Mouse (Mus musculus) heart, postnatal 10 days (tissue): ENCODE measurements around the gene Pla2g2c. TPM values are rescaled to one million over a fixed set of nuclear protein-coding genes. Genes with fewer than 3 reads are reported as not detected.

Source experiments
- DNase-seq, 2 experiments: peaks; one replicate each; pipeline ENCODE4 v3.0.0; 2021
- intact Hi-C: fragments of 180-260 bp; cut with DNase I; formaldehyde crosslinking; loops from one replicate; pipeline ENCODE4 v1.15.1; 2025
- total RNA-seq, 2 experiments: library from RNA; stranded (reverse); gene quantifications; 2 replicates each; pipeline ENCODE4 v1.2.3; 2021

Pla2g2c gene
- not detected for total RNA-seq

DNA sequence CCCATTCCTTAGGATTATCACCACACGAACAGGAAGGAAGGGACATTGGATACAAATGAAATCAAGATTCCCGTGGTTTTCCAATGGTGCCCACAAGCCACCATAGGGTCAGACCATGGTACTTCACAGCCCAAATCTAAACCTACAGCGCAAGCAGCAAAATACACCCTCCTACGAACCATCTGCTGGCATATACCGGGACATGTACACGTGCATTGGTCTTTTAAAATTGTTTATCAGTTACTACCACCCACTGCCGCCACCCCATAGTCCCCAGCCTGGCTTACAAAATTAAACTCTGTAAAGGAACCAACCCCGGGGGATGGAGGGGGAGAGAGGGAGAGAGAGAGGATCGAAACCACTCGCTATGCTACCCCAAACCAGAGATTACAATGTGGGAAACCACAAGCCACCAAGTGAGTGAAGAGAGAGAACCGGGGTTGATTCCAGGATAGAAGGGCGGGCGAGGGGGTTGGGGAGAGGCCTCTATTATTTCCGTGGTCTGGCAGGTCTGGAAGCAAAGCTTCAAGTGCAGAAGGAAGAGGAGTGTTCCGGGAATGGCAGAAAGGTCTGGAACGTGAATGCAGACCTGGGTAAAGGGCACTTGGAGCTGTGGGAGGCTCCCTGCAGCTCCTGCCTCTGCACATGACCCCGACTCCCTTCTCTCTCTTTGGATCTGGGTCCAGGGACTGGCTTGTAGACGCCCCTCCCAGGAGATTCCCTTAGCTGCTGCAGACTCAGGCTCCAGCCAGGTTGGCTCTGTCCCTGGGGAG lies at the start of gene Pla2g2c:
Gene Pla2g2c, plus strand, starts transcription at position 439 of the 773 bp plus-strand sequence.
- no peak for DNase-seq
- intact Hi-C loops, result no loop called here

DNA sequence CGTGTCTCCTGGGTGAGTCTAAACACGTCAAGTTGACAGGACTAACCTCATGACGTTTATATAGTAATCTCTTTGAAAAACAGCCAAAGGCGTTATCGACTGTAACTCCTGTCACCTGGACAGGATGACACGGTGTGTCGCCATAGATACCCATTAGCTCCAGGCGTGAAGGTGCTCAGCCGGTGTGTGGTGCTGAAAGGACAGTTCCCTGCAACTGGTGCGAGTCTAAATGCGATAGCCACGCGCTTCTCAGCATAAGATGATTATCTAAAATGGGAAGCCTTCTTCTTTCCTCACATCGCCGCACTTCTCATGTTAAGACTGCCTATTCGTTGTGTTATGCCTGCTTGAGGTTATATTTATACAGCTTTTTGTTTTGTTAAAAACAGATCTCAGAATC lies 48.1 kb upstream of the Pla2g2c start:
- DNase-seq, result peak; percentile 22 to 39
- intact Hi-C loops, result no loop called here

- DNase-seq, result no peak
- intact Hi-C loops, result no loop called here
These were observed 47.0 kb upstream of the Pla2g2c start for GRCm38 (mm10) chr4:138677579-138677978.

DNA sequence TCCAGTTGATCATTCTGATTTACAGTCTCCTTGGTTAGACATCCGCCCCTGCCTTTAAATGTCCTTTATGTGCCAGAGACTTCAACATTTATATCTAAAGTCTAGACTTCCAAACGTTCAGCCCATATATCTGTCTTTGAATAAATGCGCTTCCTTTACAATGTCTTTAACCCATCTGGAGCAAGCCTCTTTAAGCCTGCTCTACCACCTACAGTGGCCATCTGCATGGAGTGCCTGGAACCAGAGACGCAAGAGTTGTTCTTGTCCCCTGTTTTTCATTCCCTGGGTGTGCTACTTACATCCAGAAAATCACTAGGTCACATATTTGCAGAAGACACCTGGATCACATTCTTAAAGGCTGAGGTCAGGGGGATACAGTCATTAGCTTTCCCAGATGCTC lies 44.5 kb upstream of the Pla2g2c start:
- intact Hi-C loops, result no loop called here
- no peak for DNase-seq

DNA sequence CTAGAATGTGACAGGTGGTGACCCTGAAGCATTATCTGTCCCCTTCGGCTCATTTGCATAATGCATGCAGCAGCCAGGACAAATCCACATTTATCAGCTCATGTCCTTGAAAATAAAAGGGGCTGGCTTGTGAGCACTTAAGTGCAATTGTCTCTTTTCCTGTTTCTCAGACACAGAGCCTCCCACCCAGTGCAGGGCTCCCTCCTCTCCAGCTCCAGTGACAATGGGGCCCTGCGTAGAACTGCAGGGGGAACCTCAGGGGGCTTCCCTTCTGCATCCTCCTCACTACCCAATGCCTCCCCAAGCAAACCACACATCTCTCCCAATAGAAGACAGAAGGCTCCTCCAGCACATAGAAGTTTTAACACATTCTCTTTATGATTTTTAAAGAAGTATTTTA lies 41.8 kb upstream of the Pla2g2c start:
- no peak for DNase-seq

DNA sequence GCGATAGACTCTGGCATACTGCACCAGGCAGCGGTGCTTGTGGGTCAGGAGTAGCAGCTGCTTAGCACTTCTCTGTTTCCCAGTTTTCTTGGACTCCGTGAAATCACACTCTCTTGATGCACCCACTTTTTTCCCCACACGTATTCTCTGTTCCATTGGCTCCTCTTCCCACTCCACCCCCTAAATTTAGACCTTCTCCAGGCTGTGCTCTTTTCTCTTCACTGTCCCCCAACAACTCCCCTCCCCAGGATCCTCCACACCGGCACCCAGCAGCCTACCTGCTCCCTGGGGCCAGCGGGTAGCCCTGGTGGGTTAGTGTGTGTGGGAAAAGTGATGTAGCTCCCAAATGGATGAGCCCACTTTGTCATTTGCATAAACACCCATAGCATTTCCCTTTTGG lies 38.8 kb upstream of the Pla2g2c start:
- intact Hi-C loops, result no loop called here

More for the DNA sequence above, 41.8 kb upstream of the Pla2g2c start:
- intact Hi-C loops, result no loop called here

DNA sequence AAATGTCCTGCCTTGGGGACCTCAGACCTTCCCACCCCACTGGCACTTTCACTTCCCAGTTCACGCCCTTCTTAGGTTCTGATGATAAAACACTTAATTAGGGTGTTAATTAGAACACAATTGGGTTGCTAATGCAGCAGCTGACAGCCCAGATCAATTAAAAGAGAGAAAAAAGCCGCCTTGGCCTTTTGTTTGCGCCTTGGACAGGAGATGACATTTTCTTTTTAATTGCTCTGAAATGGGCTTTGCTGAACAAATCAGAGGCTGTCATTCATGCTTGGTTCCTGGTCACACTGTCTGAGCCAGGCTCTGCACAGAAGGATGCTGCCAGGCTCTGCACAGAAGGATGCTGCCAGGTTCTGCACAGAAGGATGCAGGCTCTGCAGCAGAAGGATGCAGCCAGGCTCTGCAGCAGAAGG lies 35.5 kb upstream of the Pla2g2c start:
- intact Hi-C loops, result no loop called here
- DNase-seq, result no peak

More for the DNA sequence above, 38.8 kb upstream of the Pla2g2c start:
- DNase-seq, result no peak

GRCm38 (mm10) chr4:138690561-138690960 lies 34.0 kb upstream of the Pla2g2c start:
- DNase-seq, result no peak
- intact Hi-C loops, result no loop called here

GRCm38 (mm10) chr4:138691443-138692181 lies 33.0 kb upstream of the Pla2g2c start:
- DNase-seq, result no peak
- intact Hi-C loops, result no loop called here

GRCm38 (mm10) chr4:138693043-138693692 lies 31.4 kb upstream of the Pla2g2c start:
- intact Hi-C loops, result no loop called here
- no peak for DNase-seq

DNA sequence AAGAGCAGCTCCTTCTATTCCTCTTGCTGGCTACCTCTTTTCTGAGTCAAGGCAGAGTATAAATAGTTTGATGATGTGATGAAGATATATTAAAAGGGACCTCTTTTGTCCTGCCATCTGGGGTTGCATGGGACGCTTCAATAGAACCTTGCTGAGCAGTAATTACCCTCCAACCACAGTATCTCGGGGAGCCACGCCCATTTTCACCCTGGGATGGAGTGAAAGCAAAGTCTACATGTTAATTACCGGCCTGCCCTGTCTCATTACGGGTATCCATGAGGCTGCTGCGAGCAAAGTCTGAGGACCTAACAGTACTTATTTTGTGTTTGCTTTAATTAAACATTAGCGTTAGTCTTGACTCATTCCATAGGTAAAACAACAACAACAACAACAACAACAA lies 27.9 kb upstream of the Pla2g2c start:
- no peak for DNase-seq
- intact Hi-C loops, result no loop called here

GRCm38 (mm10) chr4:138697166-138697860 lies 27.3 kb upstream of the Pla2g2c start:
- no peak for DNase-seq
- intact Hi-C loops, result no loop called here

DNA sequence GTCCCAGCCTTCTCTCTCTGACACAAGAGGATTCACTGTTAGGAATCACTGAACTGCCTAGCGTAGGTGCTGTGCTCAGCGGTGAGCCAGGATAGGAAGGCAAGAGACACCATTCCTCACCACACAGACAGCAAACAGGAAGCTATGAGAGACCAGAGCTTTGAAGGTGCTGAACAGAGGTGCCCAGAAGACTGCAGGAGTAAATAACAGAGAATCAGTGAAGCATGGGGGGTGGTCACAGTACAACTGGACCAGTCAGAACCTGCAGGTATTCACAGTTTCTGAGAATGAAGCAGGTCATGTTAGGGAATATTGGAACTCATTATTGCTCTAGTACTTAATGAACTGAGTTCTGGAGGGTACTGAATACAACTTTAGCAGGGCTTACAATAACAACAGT lies 26.3 kb upstream of the Pla2g2c start:
- intact Hi-C loops, result no loop called here
- DNase-seq, result no peak

GRCm38 (mm10) chr4:138700184-138700982 lies 24.2 kb upstream of the Pla2g2c start:
- intact Hi-C loops, result loop anchor here (1.0 to 5.0 kb wide), 2 partner anchors 138 to 253 kb away; no protein-coding TSS in a partner anchor
- DNase-seq, result peak; percentile 53 to 73

- no peak for DNase-seq
- intact Hi-C loops, result loop anchor here (5.0 kb wide), 1 partner anchor 139 kb away; no protein-coding TSS in a partner anchor
These were observed 23.5 kb upstream of the Pla2g2c start for GRCm38 (mm10) chr4:138701111-138701510.

- intact Hi-C loops, result loop anchor here (5.0 kb wide), 1 partner anchor 140 kb away; no protein-coding TSS in a partner anchor
- no peak for DNase-seq
These were observed 22.6 kb upstream of the Pla2g2c start for GRCm38 (mm10) chr4:138702031-138702430.

- intact Hi-C loops, result loop anchor here (5.0 kb wide), 1 partner anchor 140 kb away; no protein-coding TSS in a partner anchor
These were observed 22.1 kb upstream of the Pla2g2c start for GRCm38 (mm10) chr4:138702528-138702927.

GRCm38 (mm10) chr4:138703591-138703990 lies 21.0 kb upstream of the Pla2g2c start:
- no peak for DNase-seq
- intact Hi-C loops, result loop anchor here (5.0 kb wide), 1 partner anchor 141 kb away; no protein-coding TSS in a partner anchor

More at GRCm38 (mm10) chr4:138702528-138702927, 22.1 kb upstream of the Pla2g2c start:
- no peak for DNase-seq

DNA sequence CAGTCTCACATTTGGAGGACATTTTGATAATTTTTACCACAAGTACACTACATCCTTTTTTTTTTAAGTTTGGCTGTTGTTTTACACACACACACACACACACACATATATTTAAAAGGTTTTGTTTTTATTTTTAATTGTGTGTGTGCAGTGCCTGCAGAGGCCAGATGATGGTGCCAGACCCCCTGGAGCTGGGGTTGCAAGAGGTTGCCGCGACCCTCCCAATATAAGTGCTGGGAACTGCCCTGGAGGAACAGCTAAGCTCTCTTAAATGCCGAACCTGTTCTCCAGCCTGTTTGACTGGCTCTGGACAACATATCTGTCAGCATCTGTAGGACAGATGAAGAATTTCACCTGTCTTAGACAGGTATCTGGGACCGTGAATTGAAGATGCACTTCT lies 20.4 kb upstream of the Pla2g2c start:
- intact Hi-C loops, result loop anchor here (5.0 kb wide), 1 partner anchor 142 kb away; no protein-coding TSS in a partner anchor
- no peak for DNase-seq

- intact Hi-C loops, result no loop called here
These were observed 18.0 kb upstream of the Pla2g2c start for GRCm38 (mm10) chr4:138706620-138707019.

More at GRCm38 (mm10) chr4:138706620-138707019, 18.0 kb upstream of the Pla2g2c start:
- DNase-seq, result no peak
